Mouse (Mus musculus): ENCODE measurements around the gene Macrod2. TPM values are rescaled to one million over a fixed set of nuclear protein-coding genes. Genes with fewer than 3 reads are reported as not detected.

The Macrod2 gene
- polyA plus RNA-seq, 1 experiment, result 2.3 TPM

DNA sequence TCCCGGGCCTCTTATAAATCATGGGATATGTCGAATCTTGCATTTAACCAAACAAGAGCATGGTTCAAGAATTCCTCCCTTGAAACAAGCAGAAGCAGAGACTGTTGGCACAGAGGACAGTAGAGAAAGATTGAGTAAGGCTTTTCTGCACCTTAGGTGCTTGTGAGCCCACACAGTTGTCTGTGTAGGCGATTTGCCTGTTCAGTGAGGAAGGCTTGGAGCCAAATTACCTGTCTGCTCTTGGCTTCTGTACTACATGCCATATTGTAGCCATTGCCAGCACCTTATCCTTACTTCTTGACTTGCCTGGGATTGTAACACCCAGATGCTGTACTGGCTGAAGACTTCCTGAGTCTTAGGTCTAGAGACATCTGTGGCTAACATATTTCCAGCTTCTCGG lies 1303.2 kb downstream of the Macrod2 start:
- DNase-seq (ENCODE audit: low read depth, low spot score), result no peak
- WGBS, result 73% methylated on average over 4 of the region's 4 CpGs

GRCm38 (mm10) chr2:141700759-141701452 lies 1305.8 kb downstream of the Macrod2 start:
- 19% methylated on average over 7 of the region's 7 CpGs for WGBS
- DNase-seq (ENCODE audit: low read depth, low spot score), result no peak

DNA sequence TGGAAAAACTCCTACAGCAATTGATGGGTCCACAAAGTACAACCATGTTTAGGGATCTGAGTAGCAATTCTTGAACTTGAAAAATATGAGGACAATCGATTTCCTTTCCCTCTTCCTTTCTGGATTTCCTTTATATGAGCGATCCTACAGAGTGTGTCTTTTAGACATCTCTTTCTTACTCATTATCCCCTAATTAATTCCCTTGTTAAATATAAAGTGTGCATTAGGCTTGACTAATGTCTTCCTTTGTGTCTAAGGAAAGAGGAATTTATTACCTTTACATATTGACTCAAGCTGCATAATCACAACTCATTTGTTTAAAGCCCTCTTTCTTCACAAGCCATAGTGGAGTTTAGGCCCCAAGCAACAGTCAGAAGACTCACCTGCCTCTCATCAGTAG lies 1316.7 kb downstream of the Macrod2 start:
- no peak for DNase-seq (ENCODE audit: low read depth, low spot score)
- 78% methylated on average over 2 of the region's 2 CpGs for WGBS

- 75% methylated on average over 4 of the region's 4 CpGs for WGBS
Observed at GRCm38 (mm10) chr2:141712265-141712664, 1317.2 kb downstream of the Macrod2 start.

DNA sequence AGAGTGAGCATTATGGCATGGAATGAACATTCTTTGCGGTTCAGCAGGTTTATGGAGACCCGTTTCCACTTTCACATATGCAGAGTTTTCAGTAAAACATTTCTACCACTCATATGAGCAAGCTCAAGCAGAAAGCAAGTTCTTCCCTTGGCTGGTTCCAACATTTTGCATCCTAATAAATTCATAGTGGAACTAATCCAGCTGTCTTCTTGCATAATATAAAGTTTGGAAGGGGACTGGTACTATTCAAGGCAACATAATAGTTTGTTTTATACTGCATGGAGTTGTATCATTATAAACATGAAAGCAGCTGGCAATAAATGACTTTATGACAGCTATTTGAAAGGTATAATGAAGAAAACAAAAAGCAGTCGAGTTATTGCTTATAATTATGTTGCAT lies 1320.0 kb downstream of the Macrod2 start:
- 49% methylated on average over 3 of the region's 3 CpGs for WGBS
- DNase-seq (ENCODE audit: low read depth, low spot score), result no peak

More at GRCm38 (mm10) chr2:141712265-141712664, 1317.2 kb downstream of the Macrod2 start:
- DNase-seq (ENCODE audit: low read depth, low spot score), result no peak

DNA sequence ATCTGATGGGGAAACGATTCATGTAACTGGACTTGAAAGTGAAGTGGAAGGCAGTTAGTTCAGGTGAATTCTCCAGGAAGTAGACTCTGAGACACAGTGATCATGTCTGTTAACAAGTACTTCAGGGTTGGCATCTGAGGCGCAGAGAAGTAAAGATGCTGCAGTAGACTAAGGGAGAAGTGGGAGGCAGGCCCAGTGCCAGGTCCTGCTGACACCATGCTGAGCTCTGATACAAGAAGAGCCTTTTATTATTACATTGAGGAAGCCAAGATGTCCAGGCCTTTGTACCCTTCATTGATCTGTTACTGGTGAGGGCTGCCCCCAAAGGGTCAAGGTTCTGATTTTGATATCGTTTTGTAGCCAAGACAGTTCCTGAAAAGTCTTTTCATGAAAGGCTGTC lies 1327.4 kb downstream of the Macrod2 start:
- WGBS, result 86% methylated on average over 3 of the region's 3 CpGs
- no peak for DNase-seq (ENCODE audit: low read depth, low spot score)

- WGBS, result 72% methylated on average over 4 of the region's 4 CpGs
- no peak for DNase-seq (ENCODE audit: low read depth, low spot score)
Observed at GRCm38 (mm10) chr2:141728998-141729397, 1333.9 kb downstream of the Macrod2 start.

DNA sequence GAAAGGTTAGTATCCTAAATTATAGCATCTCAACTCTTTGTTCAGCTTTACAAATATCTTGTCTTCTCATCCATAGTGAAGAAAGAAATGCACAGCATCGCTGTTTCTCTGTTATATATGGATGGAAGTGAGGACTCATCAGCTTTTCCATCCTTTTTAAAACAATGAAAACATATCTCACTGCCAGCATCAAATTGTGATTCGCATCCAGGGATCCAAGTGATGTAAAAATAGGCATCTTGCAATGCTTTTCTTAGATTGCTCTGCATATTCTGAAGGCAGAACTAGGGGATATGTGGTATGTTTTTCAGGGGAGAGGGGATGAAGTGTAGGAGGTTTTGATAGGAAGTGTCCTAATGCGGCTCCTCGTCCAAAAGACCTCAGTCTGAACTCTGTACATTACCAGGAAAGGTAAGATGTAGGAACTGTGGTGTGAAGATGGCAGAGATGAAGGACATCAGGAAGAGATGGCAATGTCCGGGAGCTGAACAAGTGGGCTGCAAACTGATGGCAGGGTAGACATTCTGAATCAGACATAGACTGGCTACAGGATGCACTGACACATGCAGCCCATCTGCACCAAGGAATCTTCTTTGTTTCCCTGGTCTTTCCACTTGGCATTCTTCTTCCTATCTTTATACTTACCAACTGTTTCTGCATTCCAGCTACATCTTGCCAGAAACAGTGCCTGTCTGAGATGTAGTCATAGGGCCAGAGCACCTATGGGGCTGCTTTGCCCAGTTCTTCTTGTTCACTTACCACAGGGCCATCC lies 1341.8 kb downstream of the Macrod2 start:
- WGBS, result 88% methylated on average over 5 of the region's 5 CpGs

DNA sequence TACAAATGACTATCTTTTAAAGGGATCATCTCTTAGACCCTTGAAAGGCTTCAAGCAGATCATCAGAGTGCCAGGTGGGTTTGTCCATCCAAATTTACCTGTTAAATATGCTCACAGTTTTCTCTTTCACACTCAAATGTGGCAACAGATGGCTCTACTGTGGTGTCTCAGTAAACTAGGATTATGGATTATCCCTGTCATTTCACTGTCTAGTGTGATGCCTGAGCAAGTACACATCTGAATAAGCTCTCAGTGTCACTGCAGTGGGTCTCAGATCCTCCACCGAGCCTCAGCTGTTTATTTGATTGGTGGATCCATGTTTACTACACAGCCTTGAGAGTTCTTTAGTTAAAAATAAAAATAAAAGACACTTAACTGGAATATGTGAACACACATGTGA lies 1343.6 kb downstream of the Macrod2 start:
- no peak for DNase-seq (ENCODE audit: low read depth, low spot score)
- WGBS, result 52% methylated on average over 1 of the region's 1 CpGs

More for the DNA sequence above, 1341.8 kb downstream of the Macrod2 start:
- DNase-seq (ENCODE audit: low read depth, low spot score), result no peak

DNA sequence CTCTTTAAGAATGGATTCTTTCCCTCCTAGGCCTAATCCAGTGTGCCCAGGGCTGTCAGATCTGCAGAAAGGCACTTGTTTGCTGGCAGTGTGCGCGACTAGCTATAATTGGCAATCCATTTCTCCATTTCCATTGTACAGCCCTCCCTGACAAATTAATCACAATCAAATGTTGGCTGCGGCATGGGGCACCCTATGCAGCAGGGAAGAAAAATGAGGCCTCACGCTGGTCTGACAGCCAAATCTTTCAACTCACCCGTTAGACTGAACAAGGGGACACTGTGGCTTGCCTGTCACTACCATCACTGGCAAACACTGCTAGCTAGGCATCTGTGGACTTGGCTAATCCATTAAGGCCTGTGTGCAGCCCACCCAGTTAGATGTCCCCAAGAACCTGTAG lies 1345.2 kb downstream of the Macrod2 start:
- 92% methylated on average over 5 of the region's 5 CpGs for WGBS
- no peak for DNase-seq (ENCODE audit: low read depth, low spot score)

DNA sequence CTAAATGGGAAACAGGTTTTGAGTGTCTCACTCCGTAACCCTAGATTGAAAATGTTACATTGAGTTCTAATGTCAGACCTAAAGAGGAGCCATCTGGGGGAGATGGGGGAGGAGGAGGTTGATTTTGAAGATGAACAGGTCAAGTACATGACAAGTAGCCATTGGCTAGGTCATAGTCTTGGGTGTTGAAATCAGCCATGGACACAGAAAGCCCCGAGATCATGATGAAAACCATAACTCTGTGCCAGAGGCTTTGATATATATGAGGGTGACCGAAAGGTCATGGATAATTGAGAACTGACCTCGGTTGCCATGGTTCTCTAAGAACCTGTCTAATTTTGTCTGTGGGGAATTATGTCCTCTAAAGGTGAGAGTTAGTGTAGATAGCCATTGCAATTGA lies 1405.1 kb downstream of the Macrod2 start:
- DNase-seq (ENCODE audit: low read depth, low spot score), result no peak
- WGBS, result 76% methylated on average over 4 of the region's 4 CpGs

DNA sequence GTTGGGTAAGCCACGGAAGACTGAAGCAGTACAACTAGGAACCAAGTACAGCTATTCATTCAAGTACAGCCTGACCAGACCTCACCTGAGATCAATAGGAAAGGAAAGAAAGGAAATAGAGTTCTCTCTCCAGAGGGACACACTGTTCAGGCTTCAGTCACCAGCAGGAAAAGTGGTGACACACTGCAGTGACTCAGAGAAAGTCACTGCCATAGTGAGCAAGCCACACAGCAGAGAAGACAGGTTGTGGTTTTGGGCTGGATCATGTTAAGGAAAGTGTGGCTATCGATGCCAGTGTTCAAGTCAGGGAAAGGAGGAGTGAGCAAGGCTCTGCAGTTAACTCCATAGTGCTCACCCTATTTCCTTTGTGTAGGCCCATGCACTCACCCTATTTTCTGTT lies 1405.8 kb downstream of the Macrod2 start:
- WGBS, result 71% methylated on average over 2 of the region's 2 CpGs
- no peak for DNase-seq (ENCODE audit: low read depth, low spot score)

- DNase-seq (ENCODE audit: low read depth, low spot score), result no peak
- WGBS, result 89% methylated on average over 4 of the region's 4 CpGs
Observed at GRCm38 (mm10) chr2:141816266-141816665, 1421.2 kb downstream of the Macrod2 start.

DNA sequence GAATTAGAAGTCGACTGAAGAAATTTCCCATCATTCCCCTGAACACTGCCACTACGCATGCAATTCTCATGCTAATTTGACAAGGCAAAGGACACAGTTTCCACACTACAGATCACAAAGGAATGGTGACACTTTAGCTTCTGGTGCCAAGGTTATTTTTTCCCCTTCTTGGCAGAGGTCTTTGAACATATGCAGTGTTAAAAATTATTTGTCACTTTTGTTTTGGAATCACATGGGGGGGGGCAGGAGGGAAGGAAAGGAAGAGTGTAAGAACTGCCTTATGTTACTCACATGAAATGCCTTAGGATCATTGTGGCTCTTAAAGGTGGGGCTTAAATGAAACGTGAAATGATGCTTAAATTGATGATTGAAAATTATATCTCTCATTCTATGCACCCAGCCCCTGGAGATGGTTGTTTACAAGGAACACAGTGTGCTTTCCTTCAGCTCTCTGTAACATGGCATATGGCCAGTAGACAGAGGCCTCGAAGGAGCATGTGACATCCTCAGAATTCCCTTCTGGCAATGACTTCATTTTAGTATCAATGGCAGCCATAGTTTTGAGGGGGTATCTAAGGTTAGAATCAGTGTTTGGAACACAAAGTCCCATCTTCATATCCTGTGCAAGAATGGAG lies 1422.6 kb downstream of the Macrod2 start:
- 75% methylated on average over 4 of the region's 4 CpGs for WGBS
- DNase-seq (ENCODE audit: low read depth, low spot score), result no peak

DNA sequence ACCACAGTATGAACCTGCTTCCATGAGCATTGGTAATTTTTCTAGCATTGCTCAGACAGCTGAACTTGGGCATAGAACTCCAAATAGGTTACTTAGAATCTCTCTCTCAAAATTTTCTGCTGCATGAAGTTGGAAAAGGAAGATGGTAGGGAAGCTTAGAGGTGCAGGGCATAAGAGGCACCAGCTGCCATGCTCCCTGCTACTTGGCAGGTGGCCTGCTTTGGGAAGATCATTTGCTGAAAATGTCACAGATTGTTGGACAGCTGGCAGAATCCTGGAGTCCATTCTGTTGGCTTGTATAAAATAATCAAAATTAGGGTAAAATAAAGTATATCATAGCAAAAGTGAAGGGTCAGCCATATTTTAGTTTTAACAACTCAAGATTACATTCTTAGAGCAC lies 1425.7 kb downstream of the Macrod2 start:
- no peak for DNase-seq (ENCODE audit: low read depth, low spot score)

DNA sequence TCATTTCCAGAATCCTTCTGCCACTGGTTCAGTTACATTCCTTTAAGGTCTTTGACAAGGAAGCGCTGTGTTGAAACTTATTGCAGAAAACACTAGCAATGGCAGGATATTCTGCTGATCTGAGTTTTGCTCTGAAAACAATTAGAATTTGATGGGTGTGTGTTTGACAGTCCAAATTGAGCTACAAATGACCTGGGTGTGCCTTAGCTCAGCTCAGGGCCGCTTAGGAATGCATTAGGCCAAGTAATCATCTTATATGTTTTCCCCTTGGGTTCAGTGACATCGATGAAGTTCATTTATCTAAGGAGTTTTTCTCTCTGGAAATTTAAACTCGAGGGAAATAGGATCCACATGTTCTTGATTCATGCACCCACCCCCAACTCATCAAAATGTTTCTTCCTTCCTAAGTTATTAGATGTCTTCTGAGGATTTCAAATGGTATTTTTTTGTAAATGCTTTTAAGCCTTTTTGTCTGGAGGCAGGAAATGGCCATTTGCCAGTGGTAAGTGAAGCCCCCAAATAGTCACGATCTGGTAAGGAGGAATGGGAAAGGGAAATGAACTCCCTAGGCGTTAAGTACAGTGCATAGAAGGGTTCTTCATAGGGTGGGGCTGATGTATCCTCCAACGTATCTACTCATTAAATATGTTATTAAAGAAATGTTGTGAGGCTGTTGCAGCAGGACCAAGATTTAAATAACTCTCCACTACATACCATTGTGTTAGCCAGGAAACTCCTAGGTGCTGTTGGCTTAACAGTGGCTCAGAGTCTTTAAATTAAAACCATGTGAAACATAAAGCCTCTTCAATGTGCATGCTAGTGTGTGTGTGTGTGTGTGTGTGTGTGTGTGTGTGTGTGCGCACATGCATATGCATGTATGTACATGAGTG lies 1430.7 kb downstream of the Macrod2 start:
- DNase-seq (ENCODE audit: low read depth, low spot score), result no peak
- 61% methylated on average over 8 of the region's 8 CpGs for WGBS

DNA sequence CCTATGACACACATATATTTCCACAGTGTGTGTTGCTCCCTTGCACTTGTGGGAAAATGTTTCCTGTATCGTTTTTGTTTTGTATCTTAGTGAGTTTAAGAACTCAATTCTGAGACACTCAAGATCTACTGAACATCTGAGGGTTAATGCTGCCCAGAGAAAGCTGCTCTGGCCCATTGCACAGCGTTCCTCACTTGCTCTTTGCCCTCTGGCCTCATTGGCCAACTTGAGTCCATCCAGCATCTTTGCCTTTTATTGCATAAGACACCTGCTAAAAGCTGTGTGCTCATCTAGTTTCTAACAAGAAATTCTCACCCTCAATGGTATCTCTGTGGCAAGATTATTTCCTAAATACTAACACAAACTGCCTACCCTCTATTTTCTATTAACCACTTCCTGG lies 1435.4 kb downstream of the Macrod2 start:
- 47% methylated on average over 2 of the region's 2 CpGs for WGBS
- no peak for DNase-seq (ENCODE audit: low read depth, low spot score)

DNA sequence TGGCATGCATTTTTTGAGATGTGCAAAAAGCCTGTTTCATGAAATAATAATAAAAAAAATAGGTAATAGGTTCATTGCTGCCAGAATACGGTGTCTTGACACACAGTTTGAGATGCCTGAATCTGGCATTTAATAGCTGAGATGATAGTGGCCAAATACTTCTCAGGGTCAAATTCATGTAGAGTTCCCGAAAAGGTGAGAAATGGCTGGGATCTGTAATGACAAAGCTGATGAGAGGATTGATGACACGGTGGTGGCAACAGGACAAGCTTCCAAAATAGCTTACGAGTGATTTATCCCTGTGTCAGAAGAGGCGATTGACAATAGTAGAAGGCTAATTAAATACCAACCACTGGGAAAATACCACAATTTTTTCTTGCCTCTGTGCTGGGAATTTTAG lies 1436.4 kb downstream of the Macrod2 start:
- 91% methylated on average over 5 of the region's 5 CpGs for WGBS
- no peak for DNase-seq (ENCODE audit: low read depth, low spot score)

DNA sequence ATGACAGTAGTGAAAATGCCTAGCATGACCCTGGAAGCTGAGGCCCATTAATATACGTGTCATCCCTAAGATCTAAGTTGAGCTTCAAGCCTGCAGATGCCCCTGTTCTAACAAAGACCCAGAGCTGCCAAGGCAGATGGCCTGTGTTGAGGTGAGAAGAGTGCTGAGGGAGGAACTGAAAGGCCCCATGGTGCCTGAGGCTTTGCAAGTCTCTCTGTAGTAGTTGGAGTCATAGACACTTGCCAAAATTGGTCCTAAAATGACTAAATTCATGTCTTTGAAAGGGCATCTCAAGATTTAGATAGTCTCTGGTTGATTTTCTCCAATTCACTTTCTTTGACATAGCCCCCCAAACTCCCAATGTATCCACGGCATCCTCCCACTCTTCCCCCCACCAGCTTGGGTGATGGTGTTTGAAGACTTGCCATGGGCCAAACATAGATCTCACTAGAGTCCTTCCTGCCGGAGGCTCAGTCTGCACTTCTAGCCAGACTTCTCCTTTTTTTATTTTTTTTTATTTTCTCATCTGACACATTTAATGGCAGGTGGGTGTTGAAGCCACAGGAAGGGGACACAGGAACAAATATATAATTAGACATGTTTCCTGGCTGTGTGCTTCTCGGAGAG lies 1439.2 kb downstream of the Macrod2 start:
- 84% methylated on average over 4 of the region's 4 CpGs for WGBS
- no peak for DNase-seq (ENCODE audit: low read depth, low spot score)
